Mouse (Mus musculus) lung, postnatal 14 days (tissue): ENCODE measurements around the gene Crybg1.

ENCODE experiments used
- DNase-seq: peaks from one replicate; pipeline ENCODE4 v3.0.0; 2021

Crybg1 gene

DNA sequence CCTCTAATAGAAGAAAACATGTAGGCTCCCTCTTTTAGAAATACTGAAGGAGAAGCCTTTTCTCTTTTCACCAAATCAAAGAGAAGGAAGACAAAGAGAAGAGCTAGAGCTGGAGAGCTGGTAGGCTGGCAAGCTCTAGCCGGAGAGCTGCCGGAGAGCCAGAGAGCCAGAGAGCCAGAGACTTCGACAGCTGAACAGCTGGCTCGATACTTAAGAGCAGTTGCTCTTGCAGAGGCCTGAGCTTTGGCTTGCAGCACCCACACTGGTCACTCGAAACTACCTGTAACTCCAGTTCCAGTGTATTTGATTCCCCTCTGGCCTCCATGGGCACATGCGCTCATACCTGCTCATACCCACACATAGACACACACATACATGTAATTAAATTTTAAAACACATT is 68.3 kb downstream of the Crybg1 start:
- no peak for DNase-seq

DNA sequence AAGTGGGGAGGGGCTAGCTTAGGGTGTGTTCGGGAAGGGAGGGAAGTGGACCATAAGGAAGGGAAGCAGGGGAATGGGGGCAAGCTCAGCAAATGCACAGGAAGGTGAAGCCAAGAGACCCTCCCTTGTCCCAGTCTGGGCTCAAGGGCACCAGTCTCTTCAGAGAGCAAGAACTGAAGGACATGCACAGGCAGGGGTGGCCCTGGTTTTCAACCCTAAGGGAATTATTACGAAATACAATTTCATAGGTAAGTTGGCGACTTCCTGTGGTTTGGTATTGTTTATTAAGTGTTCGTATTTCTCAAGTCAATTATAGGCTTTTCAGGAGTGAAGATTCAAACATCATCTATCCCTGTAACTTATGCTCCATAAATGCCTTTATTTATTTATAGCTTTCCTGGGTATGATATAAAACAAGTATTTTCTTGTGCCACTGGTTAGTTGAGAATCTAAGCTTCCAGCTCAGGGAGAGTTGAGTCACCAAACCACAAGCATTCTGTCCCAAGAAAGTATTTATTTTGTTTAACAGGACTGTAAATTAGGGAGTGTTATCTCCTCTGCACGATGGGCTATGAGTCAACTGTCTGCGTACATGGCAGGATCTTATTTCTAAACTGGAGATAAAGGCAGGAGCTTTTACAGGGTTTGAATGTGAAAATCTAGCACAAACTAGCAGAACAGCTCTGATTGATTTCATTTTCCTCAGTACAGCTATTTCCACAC is 69.7 kb downstream of the Crybg1 start:
- no peak for DNase-seq

DNA sequence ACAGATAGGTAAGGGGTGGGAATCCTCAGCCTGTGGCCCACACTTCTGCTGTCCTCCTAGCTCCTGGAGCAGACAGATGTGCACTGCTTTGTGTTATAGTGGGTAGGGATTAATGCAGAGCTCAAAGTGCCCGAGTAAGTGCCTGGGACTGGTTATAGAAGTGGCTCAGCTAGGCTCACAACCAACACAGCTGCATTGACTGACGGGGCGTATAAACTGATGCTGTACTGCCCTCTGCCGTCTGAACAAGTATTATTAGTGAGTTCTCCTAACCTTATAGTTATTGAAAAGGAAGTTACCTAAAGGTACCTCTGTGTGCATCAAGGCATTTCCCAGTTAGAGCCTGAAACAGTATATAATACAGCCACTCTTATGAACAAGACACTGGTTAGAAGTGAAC is 77.6 kb downstream of the Crybg1 start:
- peak; percentile 72 for DNase-seq

DNA sequence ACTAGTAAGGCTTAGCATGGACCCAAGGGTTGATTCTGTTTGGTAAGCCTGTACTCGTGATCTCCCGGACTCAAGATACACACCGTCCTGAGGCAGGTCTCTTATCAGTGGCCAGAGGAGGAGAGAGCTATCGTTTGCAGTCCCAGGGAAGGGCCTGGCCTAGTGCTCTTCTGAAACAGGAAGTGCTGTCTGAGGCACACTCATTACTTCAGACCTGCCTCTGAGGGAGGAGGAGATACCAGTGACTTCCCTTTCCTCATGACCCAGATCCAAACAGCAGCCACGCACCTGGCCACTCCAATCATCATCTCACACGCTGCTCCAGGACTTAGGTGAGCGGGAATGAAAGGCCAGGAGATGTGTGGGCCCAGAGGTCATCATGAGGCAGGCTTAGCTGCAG is 79.5 kb downstream of the Crybg1 start:
- DNase-seq, result no peak

DNA sequence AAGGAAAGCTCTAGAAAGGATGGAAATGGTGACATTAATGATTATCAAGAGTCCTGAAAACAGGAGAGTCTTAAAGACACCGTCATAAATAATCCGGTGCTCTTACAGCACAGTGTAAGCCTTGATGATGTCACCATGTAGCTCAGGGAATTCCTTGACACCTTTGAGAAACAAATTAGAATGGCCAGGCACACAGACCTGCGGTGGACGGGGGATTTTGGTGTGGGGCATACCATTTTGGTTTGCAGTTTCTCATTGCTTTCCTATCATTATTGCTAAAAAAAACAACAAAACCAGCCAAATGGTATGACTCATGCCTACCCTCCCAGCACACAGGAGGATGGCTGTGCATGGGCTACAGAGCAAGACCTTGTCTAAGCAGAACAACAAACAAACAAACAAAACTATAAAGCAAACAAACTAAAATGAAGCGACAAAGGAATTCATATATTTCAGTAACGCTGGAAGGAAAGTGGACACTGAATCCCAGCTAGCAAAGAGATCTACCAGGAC is 82.7 kb downstream of the Crybg1 start:
- DNase-seq, result no peak

DNA sequence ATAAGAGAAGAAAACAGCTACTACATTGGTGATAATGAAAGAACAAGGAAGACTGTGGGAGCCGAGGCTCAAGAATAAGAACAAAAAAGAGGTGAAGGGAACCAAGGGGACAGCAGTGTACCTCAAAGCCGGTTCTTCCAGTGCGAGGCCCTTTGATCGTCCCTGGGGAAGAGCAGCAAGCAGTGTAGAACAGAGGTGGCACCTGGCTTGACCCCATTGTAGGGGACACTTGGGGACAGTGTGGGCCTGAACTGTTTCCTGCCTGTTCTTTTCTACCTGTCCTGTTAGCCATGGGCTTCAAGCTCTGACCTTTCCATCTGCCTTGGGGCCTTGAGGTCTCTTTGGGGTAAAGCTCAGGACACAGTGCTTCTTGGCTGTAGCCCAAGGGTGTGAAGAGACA is 85.7 kb downstream of the Crybg1 start:
- DNase-seq, result no peak

DNA sequence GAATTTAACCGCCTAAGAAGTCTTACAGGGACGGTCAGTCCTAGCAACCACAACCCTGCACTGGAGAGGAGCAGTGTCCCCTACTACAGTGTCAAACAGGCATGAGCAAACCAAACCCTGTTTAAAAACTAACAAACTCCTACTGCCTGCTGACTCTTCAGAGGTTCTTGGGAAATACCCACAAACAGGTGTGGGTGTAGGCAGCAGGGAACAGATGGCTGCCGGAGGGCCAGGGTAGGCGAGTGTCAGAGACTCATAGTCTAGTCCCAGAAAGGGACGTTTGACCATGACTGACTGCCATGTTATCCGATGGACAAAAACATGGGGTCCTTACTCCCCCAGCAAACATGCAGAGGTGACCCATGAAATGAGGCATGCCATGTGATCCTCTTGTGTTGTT is 97.7 kb downstream of the Crybg1 start:
- DNase-seq, result no peak

DNA sequence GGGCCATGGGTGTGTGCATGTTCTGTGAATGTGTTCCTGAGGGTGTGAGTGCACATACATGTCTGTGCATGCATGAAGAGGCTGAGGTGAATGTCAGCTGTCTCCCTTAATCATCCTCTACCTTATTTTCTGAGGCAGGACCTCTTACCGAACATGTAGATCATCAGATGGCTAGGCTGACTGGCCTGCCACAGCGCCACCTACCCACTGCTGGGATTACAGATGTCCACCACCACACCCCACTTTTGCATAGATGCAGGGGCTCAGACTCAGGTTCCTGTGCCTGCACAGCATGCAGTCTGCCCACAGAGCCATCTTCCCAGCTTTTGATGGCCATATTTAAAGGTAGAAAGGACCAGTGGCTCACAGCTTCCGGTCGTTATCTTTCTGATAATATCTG is 103.9 kb downstream of the Crybg1 start:
- DNase-seq, result no peak

DNA sequence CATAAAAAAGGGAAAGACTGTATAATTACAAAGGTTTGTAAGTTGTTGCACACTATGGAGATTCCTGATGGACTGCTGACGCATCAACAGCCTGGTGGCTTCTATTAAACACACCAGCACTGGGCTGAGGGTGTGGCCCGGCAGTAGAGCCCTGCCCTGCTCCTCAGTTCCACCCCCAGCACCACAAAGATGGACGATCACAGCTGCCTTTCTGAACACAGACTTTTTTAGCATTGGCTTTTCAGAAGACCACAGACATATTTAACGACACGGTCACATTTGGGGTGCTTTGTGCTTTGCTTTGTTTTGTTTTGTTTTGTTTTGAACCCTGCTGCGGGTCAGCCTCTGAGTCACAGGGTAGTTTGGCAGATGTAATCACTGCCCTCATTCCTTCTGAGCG is 105.0 kb downstream of the Crybg1 start:
- DNase-seq, result no peak

DNA sequence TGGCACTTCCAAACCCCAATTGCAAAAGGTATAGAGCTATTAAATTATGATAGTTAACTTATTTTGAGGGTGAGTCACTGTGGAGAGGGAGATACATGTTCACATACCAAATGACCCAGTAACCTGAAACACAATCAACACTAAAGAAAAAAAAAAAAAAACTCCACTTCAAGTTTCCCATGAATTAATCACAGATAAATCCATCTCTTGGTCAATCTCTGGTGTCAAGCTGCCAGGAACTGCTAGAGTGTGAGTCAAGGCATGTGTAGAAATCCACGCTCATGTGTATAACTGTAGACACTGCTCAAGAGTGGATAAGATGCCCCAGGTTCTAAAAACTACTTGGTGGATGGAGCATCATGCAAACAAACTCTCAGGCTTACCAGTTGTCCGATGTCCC is 109.5 kb downstream of the Crybg1 start:
- no peak for DNase-seq

DNA sequence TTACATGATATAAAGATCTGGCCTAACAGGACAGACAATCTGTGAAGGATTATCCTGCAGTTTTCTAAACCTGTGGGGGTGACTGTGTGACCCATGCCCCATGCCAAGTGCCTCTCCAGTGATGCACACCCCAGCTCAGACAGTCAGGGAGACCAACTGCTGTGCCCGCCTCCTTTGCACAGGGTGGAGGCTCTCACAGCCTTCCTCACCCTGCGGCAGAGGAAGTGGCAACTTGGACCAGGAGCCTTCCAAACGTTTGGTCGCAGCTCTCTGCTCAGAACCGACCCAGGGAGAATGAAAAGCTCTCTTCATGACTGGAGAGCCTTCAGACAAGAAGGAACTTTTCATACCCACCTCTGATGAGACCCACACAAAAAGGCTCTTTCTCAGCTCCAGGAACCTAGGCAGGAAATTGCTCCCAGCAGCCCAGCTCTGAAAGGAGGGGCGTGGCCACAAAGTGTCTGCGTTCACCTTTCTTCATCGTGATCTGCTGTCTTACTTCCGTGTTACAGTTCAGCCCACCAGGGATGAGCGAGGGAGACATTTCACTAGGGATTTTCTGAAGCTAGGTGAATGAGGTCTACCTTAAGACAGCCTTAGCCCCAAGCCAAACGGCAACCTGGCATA is 110.6 kb downstream of the Crybg1 start:
- peak; percentile 3 for DNase-seq

DNA sequence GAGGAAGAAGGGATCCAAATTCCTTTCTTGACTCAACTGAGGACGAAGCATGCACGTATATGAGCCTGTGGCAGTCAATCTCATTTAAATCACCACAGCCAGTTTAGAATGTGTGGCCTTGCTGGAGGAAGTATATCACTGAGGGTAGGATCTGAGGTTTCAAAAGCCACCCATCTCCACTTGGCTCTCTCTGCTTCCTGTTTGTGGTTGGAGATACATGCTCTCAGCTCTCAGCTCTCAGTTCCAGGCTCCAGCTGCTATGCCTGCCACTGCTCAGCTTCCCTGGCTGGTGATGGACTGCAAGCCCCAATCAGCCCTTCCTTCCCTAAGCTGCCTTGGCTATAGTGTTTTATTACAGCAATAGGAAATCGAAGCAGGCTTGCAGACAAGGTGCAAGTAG is 119.1 kb downstream of the Crybg1 start:
- no peak for DNase-seq

DNA sequence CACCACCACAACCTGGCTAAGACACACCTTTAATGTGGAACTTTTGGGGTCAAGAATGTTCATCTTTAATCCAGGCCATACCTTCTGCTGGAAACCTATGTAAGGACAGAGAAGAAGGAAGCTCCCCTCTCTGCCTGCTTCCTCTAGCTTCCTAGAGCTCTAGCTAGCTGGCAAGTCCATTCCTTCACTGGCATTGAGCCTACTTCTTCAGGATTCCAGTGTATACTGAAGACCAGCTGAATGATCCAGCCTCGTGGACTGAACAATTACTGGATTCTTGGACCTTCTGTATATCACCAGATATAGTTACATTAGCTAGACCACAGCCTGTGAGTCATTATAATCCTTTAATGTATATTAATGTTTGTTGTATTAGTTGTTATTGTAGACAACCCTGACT is 121.4 kb downstream of the Crybg1 start:
- no peak for DNase-seq

DNA sequence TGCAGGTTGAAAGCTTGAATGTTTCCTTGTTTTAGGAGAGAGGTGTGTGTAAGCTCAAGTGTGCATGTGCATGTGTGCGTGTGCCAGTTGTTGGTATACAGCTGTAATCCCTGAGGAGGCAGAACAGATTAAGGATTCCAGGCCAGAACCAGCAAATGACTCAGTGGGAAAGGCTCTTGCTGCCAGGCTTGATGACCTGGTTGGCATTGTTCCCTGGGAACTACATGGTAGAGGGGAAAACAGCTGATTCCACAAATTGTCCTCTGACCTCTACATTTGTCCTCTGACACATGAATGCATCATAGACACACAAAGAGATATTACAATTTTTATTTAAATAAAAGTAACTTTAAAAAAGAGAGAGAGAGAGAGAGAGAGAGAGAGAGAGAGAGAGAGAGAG is 122.5 kb downstream of the Crybg1 start:
- no peak for DNase-seq

DNA sequence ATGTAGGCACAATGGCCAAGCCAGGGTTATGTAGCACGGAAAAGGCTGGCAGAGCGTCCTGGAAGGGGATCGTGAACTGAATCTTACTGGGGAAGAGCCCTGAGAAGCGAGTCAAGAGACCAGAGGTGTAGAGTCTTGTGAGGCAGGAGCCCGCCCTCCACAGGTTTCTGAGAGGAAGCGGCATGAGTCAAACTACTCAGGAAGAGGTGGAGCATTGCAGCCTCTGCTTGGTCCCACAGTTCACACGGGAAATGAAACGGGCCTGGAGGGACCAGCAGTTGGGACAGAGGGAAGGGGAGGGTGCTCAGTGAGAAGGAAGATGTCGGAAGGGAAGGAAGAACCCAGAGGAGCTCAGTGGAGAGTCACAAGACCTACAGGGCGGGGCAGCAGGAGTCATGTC is 123.9 kb downstream of the Crybg1 start:
- DNase-seq, result no peak

DNA sequence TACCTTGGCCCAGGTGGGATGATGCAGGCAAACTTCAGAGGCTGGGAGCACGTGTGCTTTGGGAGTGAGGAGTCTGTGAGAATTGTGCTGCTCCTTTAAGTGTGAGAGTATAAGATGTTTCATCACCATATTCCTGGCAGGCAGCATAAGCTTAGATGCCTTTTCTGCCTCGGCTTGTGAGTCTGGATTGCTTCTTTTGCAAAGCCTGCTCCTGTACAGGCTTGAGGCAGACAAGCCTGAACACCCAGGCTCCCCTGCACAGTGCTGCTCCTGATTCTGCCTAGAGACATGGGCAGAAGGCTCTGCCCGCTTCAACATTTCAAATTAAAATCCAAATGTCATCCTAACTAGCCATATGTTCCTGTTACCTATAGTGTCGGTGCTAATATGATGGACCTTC is 128.5 kb downstream of the Crybg1 start:
- DNase-seq, result no peak

DNA sequence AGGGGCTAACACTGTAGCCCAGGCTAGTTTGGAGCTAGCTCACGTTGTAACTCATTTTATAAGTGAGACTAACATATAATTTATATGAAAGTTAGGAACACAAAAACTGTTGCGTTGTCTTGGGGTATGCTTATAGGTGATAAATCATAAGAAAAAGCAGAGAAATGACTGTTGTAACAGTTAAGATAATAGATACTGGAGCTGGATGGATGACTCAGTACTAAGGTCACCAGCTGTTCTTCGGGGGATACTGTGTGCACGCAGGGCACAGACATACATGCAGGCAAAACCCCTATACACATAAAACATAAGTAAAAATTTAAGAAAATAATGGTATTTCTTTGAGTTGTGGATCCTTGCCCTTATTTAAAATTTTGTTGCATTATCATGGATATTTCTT is 130.1 kb downstream of the Crybg1 start:
- no peak for DNase-seq

DNA sequence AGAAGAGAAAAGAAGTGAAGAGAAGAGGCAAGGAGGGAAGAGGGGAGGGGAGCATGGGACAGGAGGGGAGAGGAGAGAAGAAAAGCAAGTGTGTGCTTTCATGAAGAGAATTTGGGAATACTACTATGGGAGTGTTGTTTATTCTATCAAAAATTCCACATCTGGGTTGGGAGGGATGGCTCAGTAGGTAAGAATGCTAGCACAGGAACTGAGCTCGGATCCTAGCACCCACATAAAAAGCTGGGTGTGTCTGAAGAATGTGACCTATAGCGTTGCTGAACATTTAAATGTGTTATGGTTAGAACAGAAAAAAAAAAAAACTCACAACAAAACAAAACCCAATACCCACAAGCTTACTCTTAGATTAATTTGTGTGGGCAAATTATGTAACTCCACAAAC is 133.0 kb downstream of the Crybg1 start:
- no peak for DNase-seq

DNA sequence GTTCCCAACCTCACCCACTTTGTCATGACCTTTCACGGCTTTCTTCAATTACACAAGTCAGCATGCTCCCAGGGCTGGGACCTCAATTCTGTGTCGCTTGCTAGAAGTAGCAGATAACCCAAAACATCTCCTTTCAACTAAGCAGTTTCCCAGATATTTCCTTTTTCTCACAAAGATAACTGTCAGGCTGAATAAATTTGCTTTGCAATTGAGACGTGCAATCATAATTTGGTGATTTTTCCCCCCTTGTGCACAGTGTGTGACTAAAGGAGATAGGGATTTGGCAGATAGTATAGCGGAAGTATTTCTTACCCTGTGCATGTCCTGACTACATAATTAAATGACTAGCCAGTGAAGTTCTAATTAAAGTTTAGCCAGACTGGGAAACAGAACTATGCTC is 134.8 kb downstream of the Crybg1 start:
- no peak for DNase-seq

DNA sequence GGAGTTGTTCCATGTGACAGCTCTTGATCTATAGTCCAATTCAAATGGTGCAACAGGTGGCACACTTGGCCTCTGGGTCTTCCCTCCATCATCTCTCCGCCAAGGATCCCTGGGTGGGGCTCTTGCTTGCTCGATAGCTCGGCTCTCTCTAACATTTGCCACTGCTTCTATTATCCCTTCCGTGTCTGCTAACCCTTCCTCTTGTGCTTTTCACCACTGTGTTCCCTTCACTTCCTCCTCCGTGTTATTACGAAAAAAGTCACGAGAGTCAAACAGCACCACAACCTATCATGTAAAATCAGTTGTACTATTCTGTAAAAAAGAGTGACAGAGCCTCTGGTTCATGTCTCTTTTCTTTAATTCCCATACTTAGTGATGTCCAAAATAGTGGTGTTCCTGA is 137.2 kb downstream of the Crybg1 start:
- DNase-seq, result no peak

DNA sequence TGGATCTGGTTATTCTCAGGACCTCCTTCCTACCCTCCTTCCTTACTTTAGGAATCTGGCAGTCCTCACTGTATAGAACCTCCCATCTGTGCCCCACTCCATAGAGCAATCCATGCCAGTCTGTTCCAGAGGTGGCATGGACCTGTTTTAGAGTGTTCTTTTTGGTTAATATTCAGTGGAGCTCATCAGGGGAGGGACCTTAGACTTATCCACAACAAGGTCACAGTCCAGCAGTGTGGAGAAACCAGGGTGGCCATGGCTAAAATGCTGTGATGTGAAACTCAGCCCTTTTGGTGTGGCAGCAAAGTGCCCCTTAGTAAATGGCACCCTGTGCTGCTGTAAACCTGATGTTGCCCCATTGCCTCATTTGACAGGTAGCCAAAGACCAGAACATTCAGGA is 139.8 kb downstream of the Crybg1 start:
- DNase-seq, result no peak

DNA sequence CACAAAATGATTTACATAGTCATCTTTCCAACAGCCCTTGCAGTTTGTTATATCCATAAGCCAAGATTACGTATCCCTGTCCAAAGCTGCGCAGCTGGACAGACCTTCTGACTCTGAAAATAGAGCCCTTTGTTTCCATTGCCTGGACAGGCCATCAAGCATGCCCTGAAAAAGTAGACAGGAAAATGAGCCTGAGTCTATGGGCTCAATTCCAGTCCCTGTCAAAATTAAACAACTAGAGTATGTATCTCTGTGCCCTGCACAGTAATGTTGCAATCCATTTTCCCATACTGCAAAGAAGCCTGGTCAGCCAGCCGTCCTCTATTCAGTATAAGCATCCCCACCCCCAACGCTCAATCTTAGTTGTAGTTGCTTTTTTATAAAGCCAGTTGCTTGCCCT is 141.8 kb downstream of the Crybg1 start:
- no peak for DNase-seq

DNA sequence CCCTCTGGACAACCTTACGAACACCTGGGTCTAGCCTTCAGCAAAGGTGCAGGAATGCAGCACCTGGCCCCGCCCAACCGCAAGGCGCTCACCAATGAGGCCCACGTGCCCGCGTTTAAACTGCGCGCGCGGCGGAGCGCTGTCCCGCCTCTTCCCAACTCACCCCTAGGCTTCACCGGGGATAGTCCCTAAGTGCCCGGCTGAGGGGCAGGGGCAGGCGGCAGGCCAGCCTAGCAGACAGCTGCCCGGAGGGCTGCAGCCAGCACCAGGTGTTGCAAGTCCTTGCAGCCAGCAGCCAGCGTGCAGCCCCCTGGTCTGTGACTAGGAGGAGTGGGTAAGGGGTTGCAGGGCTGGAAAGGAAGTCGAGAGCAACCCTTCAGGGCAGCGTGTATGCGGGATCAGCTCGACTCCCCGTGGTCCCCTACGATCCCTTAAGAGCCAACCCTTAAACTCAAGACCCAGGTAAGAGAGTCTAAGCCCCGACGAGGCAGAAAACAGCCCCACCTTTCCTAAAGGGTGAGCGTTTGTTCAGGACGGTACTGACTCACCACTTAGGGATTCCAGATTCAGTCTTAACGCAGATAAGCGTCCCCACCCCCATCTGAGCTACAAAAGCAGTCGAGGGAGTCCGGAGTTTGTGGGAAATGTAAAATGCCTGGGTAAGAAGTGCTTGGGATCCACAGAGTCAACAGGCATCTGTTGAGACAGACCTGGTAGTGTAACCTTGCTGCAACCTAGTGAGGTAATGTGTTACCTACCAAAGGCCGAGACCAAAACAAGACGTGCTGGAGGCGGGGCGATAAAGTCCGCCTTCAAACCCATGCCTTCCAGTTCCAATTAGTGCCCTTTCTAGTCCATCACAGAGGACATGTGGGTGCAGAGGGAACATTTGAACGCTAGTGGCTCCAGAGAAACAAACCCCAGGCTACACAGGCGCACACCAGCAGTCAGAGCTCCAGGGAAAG is 142.7 kb downstream of the Crybg1 start:
- peak; percentile 37 for DNase-seq
